Mouse (Mus musculus) left cerebral cortex, adult 2 months (tissue): ENCODE data around the gene Hoxc9. TPM values are rescaled to one million over a fixed set of nuclear protein-coding genes. Genes with fewer than 3 reads are reported as not detected.

Experiments
- DNase-seq, 2 experiments: peaks; one replicate each; pipeline ENCODE4 v3.0.0; 2021 to 2022; ENCODE audit warnings: low spot score in 2 of 2, mixed read lengths in 1 of 2; ENCODE audit errors: extremely low spot score in 1 of 2
- H3K27ac ChIP-seq: fragments of 200-600 bp; 2 replicates; pipeline ENCODE4 v1.8.1; 2022
- H3K4me3 ChIP-seq: fragments of 200-600 bp; 2 replicates; pipeline ENCODE4 v1.8.1; 2022
- CTCF ChIP-seq: fragments of 200-600 bp; IDR thresholded peaks from 2 replicates; pipeline ENCODE4 v1.8.1; 2022; ENCODE audit warnings: antibody characterized with exemption, mild to moderate bottlenecking, moderate library complexity
- intact Hi-C: fragments of 180-260 bp; cut with DNase I; formaldehyde crosslinking; loops from one replicate; pipeline ENCODE4 v1.15.1; 2025
- microRNA-seq, 2 experiments: library from miRNA; unstranded; fragments of <30 nt; microRNA quantifications; one replicate each; pipeline ENCODE4 v1.2.0; 2021
- total RNA-seq, 2 experiments: library from RNA; stranded (reverse); gene quantifications; 2 replicates each; pipeline ENCODE4 v1.2.3; 2021

The Hoxc9 gene
- total RNA-seq, 2 experiments from 2014 or later = not detected

DNA sequence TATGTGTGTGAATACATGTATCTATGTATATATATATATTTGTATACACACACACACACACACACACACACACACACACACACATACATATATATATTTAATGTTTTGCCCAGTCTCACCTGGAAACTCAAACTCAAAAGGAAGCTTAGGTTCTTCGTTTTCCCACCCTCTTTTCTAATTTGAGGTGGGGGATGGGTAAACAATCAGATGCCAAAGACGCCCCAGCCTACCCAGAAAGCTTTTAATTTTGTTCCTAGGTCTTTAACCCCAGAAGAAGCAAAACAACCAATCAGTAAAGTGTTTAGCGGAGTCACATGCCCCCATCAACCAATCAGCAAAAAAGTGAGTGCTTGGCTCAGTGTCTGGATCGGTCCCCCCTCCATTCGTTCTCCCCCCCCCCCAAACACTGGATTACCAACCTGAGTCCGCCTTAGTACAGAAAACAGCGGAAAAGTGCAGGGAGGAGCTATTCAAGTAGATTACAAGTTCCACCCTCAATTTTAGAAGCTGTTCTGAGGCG is 44.7 kb downstream of the Hoxc9 start:
- no peak overlapping the region for H3K4me3 ChIP-seq
- no peak for TF ChIP-seq CTCF
- no peak overlapping the region for H3K27ac ChIP-seq
- no peak for DNase-seq
- intact Hi-C loops = no loop called here

DNA sequence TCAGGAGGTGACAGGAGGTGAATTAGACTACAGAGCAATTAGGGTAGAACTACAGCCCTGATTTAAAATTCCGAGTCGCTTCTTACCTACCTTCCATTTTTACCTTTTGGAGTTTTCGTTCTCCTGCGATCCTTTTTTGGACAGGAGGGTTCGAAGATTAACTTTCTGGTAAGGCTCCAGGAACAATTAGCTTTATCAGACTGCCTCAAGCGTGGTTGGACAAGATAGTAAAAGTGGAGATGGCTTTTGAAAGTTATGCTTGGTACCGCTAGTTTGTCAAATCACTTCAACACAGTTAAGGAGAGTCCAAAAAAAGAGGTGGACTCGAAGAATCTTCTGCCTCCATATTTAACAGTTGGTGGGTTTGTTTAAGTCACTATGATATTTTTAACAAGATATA is 45.3 kb downstream of the Hoxc9 start:
- intact Hi-C loops = no loop called here
- DNase-seq = no peak
- Histone ChIP-seq H3K4me3 (no peak overlapping the region), H3K27ac (no peak overlapping the region)
- no peak for TF ChIP-seq CTCF

DNA sequence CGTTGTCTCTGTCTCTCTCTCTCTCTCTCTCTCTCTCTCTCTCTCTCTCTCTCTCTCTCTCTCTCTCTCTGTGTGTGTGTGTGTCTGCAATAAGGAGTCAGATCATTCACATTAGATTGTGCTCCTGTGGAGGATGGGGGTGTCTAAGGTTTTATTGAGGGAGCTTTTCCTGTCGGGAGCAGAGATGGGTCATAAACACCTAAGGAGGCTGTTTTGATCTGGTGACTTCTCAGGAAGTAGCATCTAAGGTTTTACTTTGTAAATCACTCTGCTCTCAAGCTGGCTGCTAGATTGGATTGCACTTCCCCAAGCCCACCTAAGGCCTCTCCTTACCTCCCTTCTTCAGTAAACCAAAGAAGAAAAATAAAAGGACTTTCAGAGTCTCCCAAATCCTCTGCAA is 47.9 kb downstream of the Hoxc9 start:
- Histone ChIP-seq H3K27ac (no peak overlapping the region), H3K4me3 (no peak overlapping the region)
- no peak for TF ChIP-seq CTCF
- DNase-seq = no peak
- intact Hi-C loops = no loop called here

DNA sequence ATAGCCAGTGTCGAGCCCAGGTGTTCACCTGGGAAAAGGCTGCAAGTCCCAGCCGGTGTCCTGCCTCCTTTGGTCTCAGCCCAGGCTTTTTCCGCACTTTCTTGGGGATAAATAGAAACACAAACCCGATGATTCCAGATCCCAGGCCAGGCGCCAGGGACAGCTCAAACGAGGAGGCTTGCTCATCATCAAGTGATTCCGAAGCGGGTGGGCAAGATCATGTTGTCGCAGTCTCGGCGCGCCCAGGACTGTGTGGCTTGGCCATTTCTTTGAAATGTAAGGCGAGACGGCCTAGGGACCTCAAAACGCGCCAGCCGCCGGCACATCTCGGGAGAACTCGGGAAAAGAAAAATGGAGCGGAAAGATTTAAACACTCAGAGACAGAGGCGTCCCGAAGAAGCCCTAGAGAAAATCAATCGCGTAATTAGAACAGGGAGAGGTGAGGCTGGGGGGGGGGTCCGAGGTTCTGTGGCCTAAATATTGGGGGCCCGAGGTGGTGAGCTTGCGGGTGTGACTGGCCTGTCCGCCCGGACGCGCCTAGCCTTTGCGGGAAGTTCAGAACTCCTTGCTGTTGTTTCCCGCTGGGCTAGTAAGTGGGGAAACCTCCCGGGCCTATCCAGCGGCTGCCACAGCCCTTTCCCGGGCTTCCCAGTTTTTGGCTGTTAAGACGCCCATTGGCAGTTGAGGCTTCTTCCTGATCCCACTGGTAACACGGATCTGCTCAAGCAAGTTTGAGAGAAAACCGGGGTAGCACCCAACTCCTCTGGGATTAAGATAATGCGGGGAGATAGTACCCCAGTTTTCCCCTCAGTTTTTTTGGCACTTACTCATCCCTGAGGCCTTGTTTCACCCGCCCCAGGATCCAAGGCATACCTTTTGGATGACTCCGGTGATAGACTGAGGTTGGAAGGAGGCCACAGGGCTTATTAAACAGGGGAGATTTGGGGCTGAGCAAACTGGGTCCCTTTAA is 51.3 kb downstream of the Hoxc9 start:
- H3K27ac ChIP-seq = no peak overlapping the region
- intact Hi-C loops = no loop called here
- no peak for DNase-seq
- TF ChIP-seq CTCF = no peak
- no peak overlapping the region for H3K4me3 ChIP-seq

DNA sequence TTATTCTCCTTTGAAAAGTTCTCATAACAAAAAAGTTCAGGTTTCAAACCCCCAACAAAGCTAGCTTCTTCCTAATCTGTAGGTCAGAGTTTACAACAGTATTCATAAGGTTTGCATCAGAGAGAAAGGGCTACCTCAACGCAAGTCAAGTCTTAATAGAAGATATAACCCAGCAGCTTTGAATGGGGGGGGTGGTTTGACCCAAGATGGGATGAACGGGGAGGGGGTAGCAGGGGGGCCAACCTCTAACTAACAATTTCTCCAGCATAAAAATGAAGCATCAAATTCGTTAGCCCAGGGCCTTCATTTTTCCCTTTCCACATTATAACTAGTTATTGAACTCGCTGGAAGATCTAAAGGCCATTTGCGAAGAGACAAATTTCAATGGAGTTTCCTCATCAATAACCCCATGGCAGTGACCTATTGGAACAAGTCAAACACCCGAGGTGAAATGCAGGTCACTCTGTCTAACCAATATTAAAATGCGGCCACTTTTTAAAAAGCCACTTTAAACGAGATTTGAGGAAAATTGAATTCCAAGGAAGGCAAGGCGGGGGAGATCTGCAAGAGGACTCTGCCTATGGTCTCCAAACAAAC is 52.8 kb downstream of the Hoxc9 start:
- Histone ChIP-seq H3K27ac (no peak overlapping the region), H3K4me3 (no peak overlapping the region)
- intact Hi-C loops = no loop called here
- TF ChIP-seq CTCF = no peak
- no peak for DNase-seq

DNA sequence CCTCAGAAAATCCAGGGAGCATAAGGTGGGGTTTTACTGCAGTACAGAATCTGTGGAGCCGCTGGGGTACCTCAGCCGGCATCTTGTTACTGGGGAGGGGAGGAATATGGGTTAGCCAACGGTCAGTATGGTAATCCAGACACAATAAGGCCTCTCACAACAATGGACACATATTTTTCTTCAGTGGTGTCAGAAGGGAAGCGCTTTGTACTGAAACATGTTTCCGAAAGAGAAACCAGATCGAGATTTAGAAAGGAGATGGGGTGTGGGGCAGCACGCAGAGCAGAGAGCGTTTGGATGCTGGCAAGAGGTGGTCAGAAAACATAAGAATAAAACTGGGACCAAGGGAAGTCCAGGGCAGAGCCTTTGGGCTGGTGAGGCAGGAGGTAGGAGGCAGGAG is 53.9 kb downstream of the Hoxc9 start:
- no peak for DNase-seq
- TF ChIP-seq CTCF = no peak
- intact Hi-C loops = no loop called here
- H3K4me3 ChIP-seq = no peak overlapping the region
- H3K27ac ChIP-seq = no peak overlapping the region

DNA sequence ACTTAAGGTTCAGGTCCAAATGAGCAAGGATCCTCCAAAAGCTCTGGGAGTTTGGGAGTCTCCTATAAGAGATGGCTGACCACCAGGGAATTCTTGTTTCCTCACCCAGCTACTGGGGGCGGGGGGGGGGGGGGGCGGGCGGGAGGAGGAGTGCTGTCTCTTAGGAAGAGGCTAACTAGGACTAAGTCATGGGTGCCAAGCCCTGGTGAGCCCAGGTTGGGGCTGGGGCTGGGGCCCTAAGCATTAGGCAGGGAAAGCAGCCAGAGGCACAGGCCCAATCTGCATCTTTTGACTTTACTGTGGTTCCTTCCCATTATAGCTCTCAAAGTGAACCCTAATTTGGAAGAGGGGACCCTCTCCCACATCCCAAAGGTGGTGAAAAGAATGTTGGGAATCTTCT is 55.9 kb downstream of the Hoxc9 start:
- no peak for TF ChIP-seq CTCF
- no peak for DNase-seq
- Histone ChIP-seq H3K4me3 (no peak overlapping the region), H3K27ac (no peak overlapping the region)
- intact Hi-C loops = no loop called here

DNA sequence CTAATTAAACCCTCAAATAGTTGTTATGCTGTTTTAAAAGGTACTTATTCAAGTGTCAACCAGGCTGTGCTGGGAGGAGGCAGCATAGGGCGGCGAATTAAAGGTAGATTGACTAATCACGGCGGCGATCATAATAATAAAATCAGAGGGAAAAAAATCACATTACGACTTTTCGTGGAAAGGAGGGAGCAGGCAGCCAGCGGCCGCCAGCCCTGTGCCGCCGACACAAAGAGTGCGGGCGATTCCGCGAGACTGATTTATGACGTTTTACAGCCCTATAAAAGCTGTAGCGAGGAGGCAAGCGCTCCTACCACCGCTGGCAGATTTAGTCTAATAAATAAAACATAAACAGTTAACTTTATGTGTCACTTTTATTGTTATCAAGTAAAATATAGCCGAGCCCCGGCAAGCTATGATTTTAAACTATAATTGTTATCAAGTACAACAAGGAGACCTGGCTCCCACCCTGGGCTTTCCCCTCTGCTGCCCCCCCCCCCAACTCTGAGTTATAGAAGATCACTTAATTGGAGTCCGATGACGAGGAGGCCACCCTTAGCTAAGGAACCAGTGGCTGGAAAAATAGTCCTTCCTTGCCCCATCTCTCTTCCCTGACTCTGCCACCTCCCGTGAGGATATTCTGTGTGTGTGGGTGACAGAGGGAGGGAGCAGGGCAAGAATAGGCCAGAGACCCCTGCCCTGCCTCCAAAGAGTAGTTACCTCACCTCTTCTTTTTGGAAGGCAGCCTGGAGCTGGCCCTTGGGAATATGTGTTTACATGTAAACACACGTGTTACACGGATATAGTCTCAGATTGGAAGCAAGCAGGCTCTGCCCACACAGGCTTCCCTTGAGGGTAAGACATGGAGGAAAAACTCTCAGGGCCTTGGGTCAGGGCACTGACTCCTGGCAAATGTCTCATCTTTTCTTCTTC is 56.7 kb downstream of the Hoxc9 start:
- no peak overlapping the region for H3K27ac ChIP-seq
- H3K4me3 ChIP-seq = no peak overlapping the region
- no peak for DNase-seq
- TF ChIP-seq CTCF = no peak
- intact Hi-C loops = no loop called here

DNA sequence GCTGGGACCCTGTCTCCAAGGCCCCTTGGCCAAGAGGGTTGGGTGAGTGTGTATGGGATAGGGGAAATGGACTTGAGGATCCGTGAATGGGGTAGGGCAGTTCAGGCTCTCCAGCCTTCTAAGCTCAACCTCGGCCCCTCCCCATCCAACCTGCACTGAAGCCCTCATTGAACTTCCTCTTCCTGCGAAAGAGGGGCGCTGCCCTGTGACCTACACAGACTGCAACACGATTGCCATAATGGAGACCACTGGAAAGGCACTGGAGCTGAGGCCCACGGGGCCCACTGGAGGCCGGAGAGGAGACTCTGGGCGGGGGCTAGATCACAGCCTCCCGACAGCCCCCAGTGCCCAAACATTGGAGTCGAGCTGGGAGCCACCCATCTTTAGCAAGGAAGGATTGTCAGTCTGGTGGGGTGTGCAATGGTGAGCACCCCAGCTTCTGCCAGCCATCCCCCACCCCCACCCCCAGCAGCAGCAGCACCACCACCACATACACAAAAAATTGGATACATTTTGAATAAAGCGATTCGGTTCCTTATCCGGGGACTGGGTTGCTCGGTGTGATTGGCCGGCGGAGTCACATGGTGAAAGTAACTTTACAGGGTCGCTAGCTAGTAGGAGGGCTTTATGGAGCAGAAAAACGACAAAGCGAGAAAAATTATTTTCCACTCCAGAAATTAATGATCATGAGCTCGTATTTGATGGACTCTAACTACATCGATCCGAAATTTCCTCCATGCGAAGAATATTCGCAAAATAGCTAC is 58.0 kb downstream of the Hoxc9 start:
- Histone ChIP-seq H3K4me3 (no peak overlapping the region), H3K27ac (no peak overlapping the region)
- TF ChIP-seq CTCF = no peak
- no peak for DNase-seq
- intact Hi-C loops = no loop called here

Small RNA genes within 50 kb of the gene (microRNA-seq; reads per million reads assigned to microRNA genes)
- gene Mir196a-2 (0.24 to 0.48 reads per million in 2 experiments), gene Mir615 (0.24 to 0.49 reads per million in 2 experiments)

Other genes with a start within 250 kb of the Hoxc9 start
- gene Hoxc13, start 55.3 kb upstream of the Hoxc9 start, total RNA-seq = not detected
- gene Hoxc12, start 39.7 kb upstream of the Hoxc9 start, total RNA-seq = not detected
- not detected for gene Hoxc11, start 22.0 kb upstream of the Hoxc9 start, total RNA-seq
- not detected for gene Hoxc10, start 9.6 kb upstream of the Hoxc9 start, total RNA-seq
- gene Hoxc5, start 9.0 kb upstream of the Hoxc9 start, total RNA-seq = not detected
- gene Hoxc8, start 14.2 kb downstream of the Hoxc9 start, total RNA-seq = not detected
- gene Hoxc6, start 21.8 kb downstream of the Hoxc9 start, total RNA-seq = not detected
- not detected for gene Hoxc4, start 42.5 kb downstream of the Hoxc9 start, total RNA-seq
- gene Smug1, start 190.7 kb downstream of the Hoxc9 start, total RNA-seq = 10 to 100 TPM; 20.7 to 23.2 TPM